In the genomic region with DNA sequence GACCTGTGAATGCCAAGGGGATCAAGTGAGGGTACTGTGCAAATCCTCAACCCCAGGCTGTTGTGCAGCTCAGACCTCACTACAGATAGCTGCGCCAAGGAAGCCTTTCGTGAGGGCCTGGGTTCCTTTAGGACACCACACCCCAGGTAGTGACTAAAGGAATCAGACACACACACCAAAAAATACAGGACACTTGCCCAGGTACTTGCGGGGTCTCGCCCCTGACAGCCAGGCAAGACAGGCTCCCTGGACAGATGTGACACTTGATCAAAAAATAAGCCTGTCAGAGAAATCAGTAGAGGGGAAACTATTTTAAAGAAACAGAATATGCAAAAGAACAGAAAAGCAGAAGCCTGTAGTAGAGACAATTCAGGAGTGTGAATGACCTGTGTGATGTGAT, we compare ENCODE assay signal across 9 mouse cellular contexts. TPM values are rescaled to one million over a fixed set of nuclear protein-coding genes. Genes with fewer than 3 reads are reported as not detected.
DNase-seq lines count a peak whose midpoint lies in the region; ATAC-seq and TF ChIP-seq lines count a peak whose summit lies in the region.
"Had no signal": no experiment of that assay in that cellular context is flagged by ENCODE, and none has a peak within 500 bp of the region (broad histone marks: within the 10 kb centered on the region; RNA-seq: fewer than 3 reads in every experiment).

No protein-coding gene starts in this region.

- TF ChIP-seq POLR2A in cerebellum, adult 2 months (IDR thresholded peaks at IDR 0.05; ENCODE audit: borderline replicate concordance, insufficient read depth, low read length), result no peak

- peak overlapping the region; percentile 95 for H3K4me2 ChIP-seq in kidney, embryonic 14.5 days (replicated peaks; ENCODE audit: low read depth, low read length)
- peak overlapping the region; percentile 92 for H3K4me2 ChIP-seq in embryonic facial prominence, embryonic 14.5 days (ENCODE audit: low read depth, low read length)
- peak overlapping the region; percentile 89 for H3K4me2 ChIP-seq in intestine, embryonic 15.5 days (replicated peaks)
- H3K4me2 ChIP-seq in midbrain, postnatal 0 days (ENCODE audit: low read depth, low read length, poor library complexity, severe bottlenecking), result peak overlapping the region; percentile 95

- TF ChIP-seq CTCF in midbrain, postnatal 0 days (IDR thresholded peaks at IDR 0.05), result no peak
- no peak for TF ChIP-seq CTCF in cerebellum, adult 2 months (IDR thresholded peaks at IDR 0.05; ENCODE audit: borderline replicate concordance, insufficient read depth, low read depth, low read length)

- peak overlapping the region; percentile 52; the same call in 1 of the 2 replicates for H3K4me3 ChIP-seq in kidney, embryonic 14.5 days (ENCODE audit: low read length)
- peak overlapping the region; percentile 75 for H3K4me3 ChIP-seq in embryonic facial prominence, embryonic 14.5 days (ENCODE audit: low read depth, low read length)
- peak overlapping the region; percentile 83 for H3K4me3 ChIP-seq in intestine, embryonic 15.5 days (replicated peaks)
- H3K4me3 ChIP-seq in midbrain, postnatal 0 days (ENCODE audit: low read depth, low read length), result no peak overlapping the region
- no peak overlapping the region for H3K4me3 ChIP-seq in cerebellum, adult 2 months (replicated peaks; ENCODE audit: insufficient read depth, low read depth, low read length)

- H3K9ac ChIP-seq in kidney, embryonic 14.5 days (ENCODE audit: low read depth, low read length), result peak overlapping the region; percentile 58
- peak overlapping the region; percentile 73; the same call in 1 of the 2 replicates for H3K9ac ChIP-seq in embryonic facial prominence, embryonic 14.5 days (ENCODE audit: low read depth, low read length)
- H3K9ac ChIP-seq in intestine, embryonic 15.5 days, result peak overlapping the region; percentile 72
- no peak overlapping the region for H3K9ac ChIP-seq in midbrain, postnatal 0 days (replicated peaks; ENCODE audit: low read length, poor library complexity, severe bottlenecking)

- H3K4me1 ChIP-seq in kidney, embryonic 14.5 days (ENCODE audit: control insufficient read depth, insufficient read depth, low read length), result peaks cover 21% of the 10 kb centered on the region
- H3K4me1 ChIP-seq in embryonic facial prominence, embryonic 14.5 days (ENCODE audit: control insufficient read depth, insufficient read depth, low read length), result peaks cover 17% of the 10 kb centered on the region; the same call in 1 of the 2 replicates
- H3K4me1 ChIP-seq in intestine, embryonic 15.5 days (replicated peaks), result peaks cover 39% of the 10 kb centered on the region
- H3K4me1 ChIP-seq in midbrain, postnatal 0 days (ENCODE audit: insufficient read depth, low read length), result peaks cover 3% of the 10 kb centered on the region
- H3K4me1 ChIP-seq in cerebellum, adult 2 months (ENCODE audit: control insufficient read depth, insufficient read depth, low read length), result peaks cover 8% of the 10 kb centered on the region

- 84% methylated on average over 4 of the region's 4 CpGs for WGBS in kidney, embryonic 14.5 days
- 80% methylated on average over 4 of the region's 4 CpGs for WGBS in embryonic facial prominence, embryonic 14.5 days
- 80% methylated on average over 4 of the region's 4 CpGs for WGBS in intestine, embryonic 15.5 days
- WGBS in midbrain, postnatal 0 days, result 83% methylated on average over 4 of the region's 4 CpGs
- 60% methylated on average over 4 of the region's 4 CpGs for WGBS in cerebellum, adult 2 months

- no peak overlapping the region for H3K27ac ChIP-seq in kidney, embryonic 14.5 days (ENCODE audit: low read depth, low read length)
- no peak overlapping the region for H3K27ac ChIP-seq in embryonic facial prominence, embryonic 14.5 days (replicated peaks; ENCODE audit: low read depth, low read length)
- H3K27ac ChIP-seq in intestine, embryonic 15.5 days, result no peak overlapping the region
- H3K27ac ChIP-seq in midbrain, postnatal 0 days (ENCODE audit: low read depth, low read length), result no peak overlapping the region
- H3K27ac ChIP-seq in cerebellum, adult 2 months (ENCODE audit: insufficient read depth, low read length), result no peak overlapping the region

- peaks cover 24% of the 10 kb centered on the region for H3K36me3 ChIP-seq in kidney, embryonic 14.5 days (ENCODE audit: control insufficient read depth, insufficient read depth, low read length)
- H3K36me3 ChIP-seq in embryonic facial prominence, embryonic 14.5 days (ENCODE audit: control insufficient read depth, insufficient read depth, low read length), result peaks cover 27% of the 10 kb centered on the region
- H3K36me3 ChIP-seq in intestine, embryonic 15.5 days, result peaks cover 16% of the 10 kb centered on the region
- peaks cover 14% of the 10 kb centered on the region for H3K36me3 ChIP-seq in midbrain, postnatal 0 days (ENCODE audit: insufficient read depth, low read length)

- no peak for ATAC-seq in kidney, embryonic 14.5 days (ENCODE audit: low FRiP score, low TSS enrichment)
- ATAC-seq in embryonic facial prominence, embryonic 14.5 days (ENCODE audit: low read depth), result no peak
- ATAC-seq in intestine, embryonic 15.5 days, result no peak
- ATAC-seq in midbrain, postnatal 0 days (ENCODE audit: low FRiP score), result no peak

- no peaks in the 10 kb centered on the region for H3K9me3 ChIP-seq in kidney, embryonic 14.5 days (ENCODE audit: control insufficient read depth, low read length)
- H3K9me3 ChIP-seq in embryonic facial prominence, embryonic 14.5 days (ENCODE audit: control insufficient read depth, low read length), result no peaks in the 10 kb centered on the region
- no peaks in the 10 kb centered on the region for H3K9me3 ChIP-seq in intestine, embryonic 15.5 days
- no peaks in the 10 kb centered on the region for H3K9me3 ChIP-seq in midbrain, postnatal 0 days (ENCODE audit: low read length)

- H3K27me3 ChIP-seq in kidney, embryonic 14.5 days (ENCODE audit: control insufficient read depth, insufficient read depth, low read length), result no peaks in the 10 kb centered on the region
- H3K27me3 ChIP-seq in embryonic facial prominence, embryonic 14.5 days (replicated peaks; ENCODE audit: control insufficient read depth, insufficient read depth, low read length), result no peaks in the 10 kb centered on the region
- no peaks in the 10 kb centered on the region for H3K27me3 ChIP-seq in intestine, embryonic 15.5 days (replicated peaks)
- H3K27me3 ChIP-seq in midbrain, postnatal 0 days (ENCODE audit: insufficient read depth, low read length), result no peaks in the 10 kb centered on the region
- H3K27me3 ChIP-seq in cerebellum, adult 2 months (ENCODE audit: control insufficient read depth, insufficient read depth, low read length), result no peaks in the 10 kb centered on the region

- DNase-seq in kidney, postnatal 14 days, result no peak
- DNase-seq in embryonic facial prominence, embryonic 14.5 days (ENCODE audit: low spot score), result no peak
- no peak for DNase-seq in midbrain, postnatal 0 days (ENCODE audit: low spot score)
- DNase-seq in gastrocnemius, adult 18-20 months (ENCODE audit: low spot score), result no peak
- DNase-seq in cerebellum, adult 2 months, result no peak
- no peak for DNase-seq in retina, postnatal 1 day
- DNase-seq: kidney, adult 11 months had no signal

RNA-seq across cellular contexts. Expression of a gene that starts 1.0 kb away (rescaled TPM):
- polyA plus RNA-seq in kidney, embryonic 14.5 days (2014; fragmentation: Nextera tagmentation; extraction: Ambion mirVana), result 25.7 and 31.2 TPM in 2 replicates
- 36.0 and 39.4 TPM in 2 replicates for polyA plus RNA-seq in embryonic facial prominence, embryonic 14.5 days (2014; fragmentation: Nextera tagmentation; extraction: Ambion mirVana)
- polyA plus RNA-seq in intestine, embryonic 15.5 days (2015; fragmentation: Nextera tagmentation; extraction: Ambion mirVana), result 22.3 and 26.0 TPM in 2 replicates
- total RNA-seq in midbrain, postnatal 0 days (2014; rRNA removed), result 6.6 and 7.2 TPM in 2 replicates
- 3.5 and 3.6 TPM in 2 replicates for polyA plus RNA-seq in midbrain, postnatal 0 days (2015; fragmentation: Nextera tagmentation; extraction: Ambion mirVana)
- total RNA-seq in gastrocnemius, adult 18-20 months (2021), result not detected
- polyA plus RNA-seq in cerebellum, adult 2 months (2012; rRNA removed), result 0.17 and 0.38 TPM in 2 replicates

RNA-seq across cellular contexts. Expression of a gene that starts 6.9 kb away (rescaled TPM):
- polyA plus RNA-seq in kidney, embryonic 14.5 days (2014; fragmentation: Nextera tagmentation; extraction: Ambion mirVana), result 80.1 and 92.5 TPM in 2 replicates
- polyA plus RNA-seq in embryonic facial prominence, embryonic 14.5 days (2014; fragmentation: Nextera tagmentation; extraction: Ambion mirVana), result 92.1 and 102 TPM in 2 replicates
- 83.2 and 101 TPM in 2 replicates for polyA plus RNA-seq in intestine, embryonic 15.5 days (2015; fragmentation: Nextera tagmentation; extraction: Ambion mirVana)
- 70.0 and 88.1 TPM in 2 replicates for total RNA-seq in midbrain, postnatal 0 days (2014; rRNA removed)
- 83.2 and 84.2 TPM in 2 replicates for polyA plus RNA-seq in midbrain, postnatal 0 days (2015; fragmentation: Nextera tagmentation; extraction: Ambion mirVana)
- total RNA-seq in gastrocnemius, adult 18-20 months (2021), result 10 to 100 TPM; 31.7 to 32.3 TPM
- polyA plus RNA-seq in cerebellum, adult 2 months (2012; rRNA removed), result 146 and 148 TPM in 2 replicates

RNA-seq across cellular contexts. Expression of a gene that starts 8.3 kb away (rescaled TPM):
- 482 and 508 TPM in 2 replicates for polyA plus RNA-seq in kidney, embryonic 14.5 days (2014; fragmentation: Nextera tagmentation; extraction: Ambion mirVana)
- 413 and 451 TPM in 2 replicates for polyA plus RNA-seq in embryonic facial prominence, embryonic 14.5 days (2014; fragmentation: Nextera tagmentation; extraction: Ambion mirVana)
- polyA plus RNA-seq in intestine, embryonic 15.5 days (2015; fragmentation: Nextera tagmentation; extraction: Ambion mirVana), result 543 and 576 TPM in 2 replicates
- total RNA-seq in midbrain, postnatal 0 days (2014; rRNA removed), result 208 and 210 TPM in 2 replicates
- 318 and 326 TPM in 2 replicates for polyA plus RNA-seq in midbrain, postnatal 0 days (2015; fragmentation: Nextera tagmentation; extraction: Ambion mirVana)
- total RNA-seq in gastrocnemius, adult 18-20 months (2021), result 10 to 100 TPM; 14.9 to 18.1 TPM
- 186 and 191 TPM in 2 replicates for polyA plus RNA-seq in cerebellum, adult 2 months (2012; rRNA removed)

RNA-seq across cellular contexts. Expression of a gene that starts 33.9 kb away (rescaled TPM):
- polyA plus RNA-seq in kidney, embryonic 14.5 days (2014; fragmentation: Nextera tagmentation; extraction: Ambion mirVana), result 75.0 and 108 TPM in 2 replicates
- polyA plus RNA-seq in embryonic facial prominence, embryonic 14.5 days (2014; fragmentation: Nextera tagmentation; extraction: Ambion mirVana), result 102 and 105 TPM in 2 replicates
- polyA plus RNA-seq in intestine, embryonic 15.5 days (2015; fragmentation: Nextera tagmentation; extraction: Ambion mirVana), result 121 and 128 TPM in 2 replicates
- total RNA-seq in midbrain, postnatal 0 days (2014; rRNA removed), result 55.7 and 55.9 TPM in 2 replicates
- 32.8 and 35.0 TPM in 2 replicates for polyA plus RNA-seq in midbrain, postnatal 0 days (2015; fragmentation: Nextera tagmentation; extraction: Ambion mirVana)
- total RNA-seq in gastrocnemius, adult 18-20 months (2021), result 10 to 100 TPM; 33.0 to 38.9 TPM
- polyA plus RNA-seq in cerebellum, adult 2 months (2012; rRNA removed), result 65.1 and 66.7 TPM in 2 replicates

RNA-seq across cellular contexts. Expression of a gene that starts 40.9 kb away (rescaled TPM):
- polyA plus RNA-seq in kidney, embryonic 14.5 days (2014; fragmentation: Nextera tagmentation; extraction: Ambion mirVana), result 0.86 and 0.92 TPM in 2 replicates
- polyA plus RNA-seq in embryonic facial prominence, embryonic 14.5 days (2014; fragmentation: Nextera tagmentation; extraction: Ambion mirVana), result 1.3 and 3.3 TPM in 2 replicates
- polyA plus RNA-seq in intestine, embryonic 15.5 days (2015; fragmentation: Nextera tagmentation; extraction: Ambion mirVana), result 0.85 and 1.2 TPM in 2 replicates
- 0.44 and 1.1 TPM in 2 replicates for total RNA-seq in midbrain, postnatal 0 days (2014; rRNA removed)
- 1.3 and 1.5 TPM in 2 replicates for polyA plus RNA-seq in midbrain, postnatal 0 days (2015; fragmentation: Nextera tagmentation; extraction: Ambion mirVana)
- under 1 TPM; 0.24 to 0.43 TPM for total RNA-seq in gastrocnemius, adult 18-20 months (2021)
- polyA plus RNA-seq in cerebellum, adult 2 months (2012; rRNA removed), result 0.30 and 0.46 TPM in 2 replicates

Comparison
In these comparisons a context has a peak if more than half of its experiments do, and no peak if none do; other contexts are left out.
1. H3K4me3 ChIP-seq: peak in kidney, embryonic 14.5 days (single experiment), embryonic facial prominence, embryonic 14.5 days (single experiment) and intestine, embryonic 15.5 days (single experiment); none in midbrain, postnatal 0 days (single experiment) and cerebellum, adult 2 months (single experiment).
2. Peak in every context shown above with its lines, with median percentiles within 50 percentile points of each other: H3K4me2 ChIP-seq.